In the genomic region with DNA sequence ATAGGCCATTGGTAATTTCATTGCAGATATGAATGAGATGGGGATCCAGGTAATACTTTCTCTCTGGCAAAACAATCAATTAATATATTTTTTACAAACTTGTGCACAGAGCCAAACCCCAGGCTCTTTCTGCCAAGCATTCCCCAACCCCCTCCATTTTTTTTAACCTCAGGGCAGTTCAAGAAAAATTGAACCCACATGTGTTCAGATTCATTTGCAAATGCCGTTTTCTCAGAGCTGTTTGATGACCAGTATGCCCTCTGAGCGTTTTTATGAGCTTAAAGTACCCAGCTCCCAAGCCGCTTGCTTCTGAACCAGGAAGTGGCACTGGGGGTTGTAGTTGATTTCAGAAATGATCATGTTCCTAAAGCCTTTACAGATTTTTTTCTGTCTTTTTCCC, we compare ENCODE assay signal across 30 mouse cellular contexts.
A peak's percentile ranks its signal among the peaks of the same experiment; 100 is the strongest.
DNase-seq lines count a peak whose midpoint lies in the region; ATAC-seq lines count a peak whose summit lies in the region.
"Had no signal": no experiment of that assay in that cellular context is flagged by ENCODE, and none has a peak within 500 bp of the region (broad histone marks: within the 10 kb centered on the region; RNA-seq: fewer than 3 reads in every experiment).

No protein-coding gene starts in this region.

- H3K27ac ChIP-seq in embryonic facial prominence, embryonic 13.5 days, result peak overlapping the region; percentile 60
- H3K27ac ChIP-seq in limb, embryonic 12.5 days, result peak overlapping the region; percentile 80
- H3K27ac ChIP-seq: heart, embryonic 10.5 days; heart, embryonic 15.5 days; hindbrain, embryonic 13.5 days; lung, embryonic 15.5 days; neural tube, embryonic 15.5 days had no signal

- no peaks in the 10 kb centered on the region for H3K27me3 ChIP-seq in embryonic facial prominence, embryonic 13.5 days
- H3K27me3 ChIP-seq in limb, embryonic 12.5 days, result no peaks in the 10 kb centered on the region
- H3K27me3 ChIP-seq: heart, embryonic 15.5 days; hindbrain, embryonic 13.5 days; lung, embryonic 15.5 days; neural tube, embryonic 15.5 days; Patski had no signal

- no peak overlapping the region for H3K4me2 ChIP-seq in embryonic facial prominence, embryonic 13.5 days
- no peak overlapping the region for H3K4me2 ChIP-seq in limb, embryonic 12.5 days
- H3K4me2 ChIP-seq: heart, embryonic 15.5 days; hindbrain, embryonic 13.5 days; liver, embryonic 11.5 days; lung, embryonic 15.5 days; neural tube, embryonic 15.5 days had no signal

- no peak overlapping the region for H3K9ac ChIP-seq in embryonic facial prominence, embryonic 13.5 days
- H3K9ac ChIP-seq in limb, embryonic 12.5 days (replicated peaks), result no peak overlapping the region
- H3K9ac ChIP-seq: heart, embryonic 15.5 days; hindbrain, embryonic 13.5 days; lung, embryonic 15.5 days; neural tube, embryonic 15.5 days had no signal

- H3K9me3 ChIP-seq in embryonic facial prominence, embryonic 13.5 days, result no peaks in the 10 kb centered on the region
- no peaks in the 10 kb centered on the region for H3K9me3 ChIP-seq in limb, embryonic 12.5 days
- H3K9me3 ChIP-seq: G1E; heart, embryonic 10.5 days; heart, embryonic 15.5 days; hindbrain, embryonic 13.5 days; lung, embryonic 15.5 days; neural tube, embryonic 15.5 days had no signal

- H3K4me1 ChIP-seq in embryonic facial prominence, embryonic 13.5 days, result peaks cover 40% of the 10 kb centered on the region
- peaks cover 39% of the 10 kb centered on the region for H3K4me1 ChIP-seq in limb, embryonic 12.5 days (replicated peaks)
- H3K4me1 ChIP-seq: heart, embryonic 10.5 days; heart, embryonic 15.5 days had no signal

- WGBS in embryonic facial prominence, embryonic 13.5 days, result 20% methylated on average over 3 of the region's 3 CpGs
- 12% methylated on average over 3 of the region's 3 CpGs for WGBS in limb, embryonic 12.5 days

- H3K36me3 ChIP-seq in embryonic facial prominence, embryonic 13.5 days, result no peaks in the 10 kb centered on the region
- H3K36me3 ChIP-seq in limb, embryonic 12.5 days, result no peaks in the 10 kb centered on the region
- H3K36me3 ChIP-seq: G1E; heart, embryonic 10.5 days; heart, embryonic 15.5 days; hindbrain, embryonic 13.5 days; lung, embryonic 15.5 days; neural tube, embryonic 15.5 days had no signal

- no peak overlapping the region for H3K4me3 ChIP-seq in embryonic facial prominence, embryonic 13.5 days
- H3K4me3 ChIP-seq in limb, embryonic 12.5 days (replicated peaks), result no peak overlapping the region
- H3K4me3 ChIP-seq: heart, embryonic 10.5 days; heart, embryonic 15.5 days; hindbrain, embryonic 13.5 days; lung, embryonic 15.5 days; neural tube, embryonic 15.5 days had no signal

- ATAC-seq in embryonic facial prominence, embryonic 13.5 days (ENCODE audit: insufficient number of reproducible peaks, insufficient read depth, low FRiP score, low TSS enrichment, low read depth), result no peak
- no peak for ATAC-seq in limb, embryonic 12.5 days (ENCODE audit: insufficient number of reproducible peaks, insufficient read depth, low FRiP score, low TSS enrichment, low read depth)
- ATAC-seq in megakaryocyte progenitor cell, adult 5-6 weeks (replicated peaks; ENCODE audit: poor library complexity), result no peak
- ATAC-seq: forebrain, embryonic 14.5 days; intestine, embryonic 16.5 days; Patski had no signal

- DNase-seq in embryo, embryonic 11 days, result peak; percentile 37
- DNase-seq in embryo, embryonic 9.5 days (ENCODE audit: extremely low spot score), result no peak
- DNase-seq in NIH3T3 (ENCODE audit: low read depth), result peak; percentile 17
- no peak for DNase-seq in right cerebral cortex, postnatal 25 days
- DNase-seq: adrenal gland, postnatal 14 days; cerebellum, adult 11-12 months; cerebellum, adult 9-11 months; heart, postnatal 4 days; kidney, adult 8-10 months; kidney, postnatal 10 days; layer of hippocampus, postnatal 36 days; left cerebral cortex, postnatal 4 days; lung, postnatal 36 days; midbrain, embryonic 14.5 days; right cerebral cortex, postnatal 14 days; spleen, adult 18-20 months; thymus, postnatal 14 days had no signal

Comparison
In these comparisons a context has a peak if more than half of its experiments do, and no peak if none do; other contexts are left out.
1. DNase-seq: peak in embryo, embryonic 11 days (single experiment) and NIH3T3 (single experiment); none in embryo, embryonic 9.5 days (single experiment) and right cerebral cortex, postnatal 25 days (single experiment).